Mouse (Mus musculus): ENCODE measurements at regions not wholly inside any gene's neighbourhood (a gene's known extent, or its start where the extent isn't known, plus 50 kb on each side); places are given as distances from the start of the nearest gene placed in this dataset.

GRCm38 (mm10) chr12:9839198-9839845 is 269.4 kb downstream of the Osr1 start:
- intact Hi-C loops (cut with DNase I; ENCODE audit: low total_unique reads): no loop called here

GRCm38 (mm10) chr12:9839949-9840348 is 270.0 kb downstream of the Osr1 start:
- intact Hi-C loops (cut with DNase I; ENCODE audit: low total_unique reads): no loop called here
- DNase-seq: no peak

More at GRCm38 (mm10) chr12:9839198-9839845, 269.4 kb downstream of the Osr1 start:
- DNase-seq: no peak

DNA sequence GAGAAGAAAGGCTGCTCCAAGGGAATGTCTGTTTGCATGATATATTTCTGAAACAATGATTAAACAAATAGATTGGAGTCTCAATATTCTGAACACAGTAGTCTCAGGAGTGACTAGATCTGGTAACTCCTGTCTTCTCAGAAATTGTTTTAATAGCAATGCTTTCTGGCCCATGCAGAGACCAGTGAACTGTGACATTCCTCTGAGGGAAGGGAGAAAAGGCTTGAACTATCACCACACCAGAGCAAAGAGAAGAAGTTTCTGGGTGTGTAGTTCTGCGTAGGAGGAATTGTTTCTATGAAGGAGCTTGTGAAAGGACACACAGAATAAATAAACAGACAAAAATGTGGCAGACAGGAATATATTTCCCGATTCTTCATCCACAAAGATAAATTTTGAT is 277.1 kb downstream of the Osr1 start:
- no peak for DNase-seq
- intact Hi-C loops (cut with DNase I; ENCODE audit: low total_unique reads): no loop called here

- intact Hi-C loops (cut with DNase I; ENCODE audit: low total_unique reads): no loop called here
- no peak for DNase-seq
Measured at GRCm38 (mm10) chr12:9847465-9848205, 277.7 kb downstream of the Osr1 start.

DNA sequence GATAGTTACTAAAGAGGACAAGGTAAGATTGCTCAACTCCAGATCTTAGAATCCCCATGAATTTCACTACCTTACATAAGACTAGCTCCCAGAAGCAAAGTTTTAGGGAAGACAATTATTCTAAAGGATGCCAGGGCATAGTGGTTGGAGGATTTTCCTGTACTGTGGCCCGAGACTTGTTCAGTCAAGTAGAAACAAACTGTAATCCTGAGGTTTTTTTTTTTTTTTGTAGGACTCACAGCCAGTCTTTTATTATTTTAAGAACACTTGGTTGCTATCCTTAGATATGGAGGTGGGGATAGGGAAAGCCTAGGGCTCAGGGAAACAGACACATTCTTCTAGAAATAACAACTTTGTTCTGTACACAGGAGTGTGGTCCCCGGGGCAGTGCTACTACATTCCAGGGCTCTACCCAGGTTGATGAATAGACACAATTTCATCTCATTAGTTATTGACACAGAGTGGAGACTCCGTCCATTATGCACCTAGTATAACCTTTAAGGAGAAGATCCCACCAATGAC is 285.6 kb downstream of the Osr1 start:
- intact Hi-C loops (cut with DNase I; ENCODE audit: low total_unique reads): no loop called here
- DNase-seq: no peak

DNA sequence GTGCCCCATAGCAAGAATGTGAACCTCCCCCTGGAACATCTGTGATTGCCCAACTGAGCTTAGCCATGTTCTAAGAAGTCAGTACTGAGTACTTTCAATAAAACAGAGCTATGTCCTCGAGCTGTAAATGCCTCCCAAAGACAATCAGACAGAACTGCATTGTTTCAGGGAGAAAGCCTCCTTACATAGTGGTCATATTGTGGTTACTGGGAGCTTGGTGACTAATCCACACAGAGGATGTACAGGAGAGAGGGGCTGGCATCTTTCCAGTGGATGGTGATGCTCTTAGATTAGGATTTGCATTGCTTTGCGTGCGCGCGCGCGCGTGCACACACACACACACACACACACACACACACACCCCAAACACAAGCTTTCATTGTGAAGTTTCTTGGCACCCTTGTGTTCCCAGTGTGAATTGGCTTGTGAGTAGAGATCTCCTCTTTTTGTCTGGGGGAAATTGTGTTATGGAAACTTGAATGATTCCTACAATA is 286.3 kb downstream of the Osr1 start:
- DNase-seq: no peak

DNA sequence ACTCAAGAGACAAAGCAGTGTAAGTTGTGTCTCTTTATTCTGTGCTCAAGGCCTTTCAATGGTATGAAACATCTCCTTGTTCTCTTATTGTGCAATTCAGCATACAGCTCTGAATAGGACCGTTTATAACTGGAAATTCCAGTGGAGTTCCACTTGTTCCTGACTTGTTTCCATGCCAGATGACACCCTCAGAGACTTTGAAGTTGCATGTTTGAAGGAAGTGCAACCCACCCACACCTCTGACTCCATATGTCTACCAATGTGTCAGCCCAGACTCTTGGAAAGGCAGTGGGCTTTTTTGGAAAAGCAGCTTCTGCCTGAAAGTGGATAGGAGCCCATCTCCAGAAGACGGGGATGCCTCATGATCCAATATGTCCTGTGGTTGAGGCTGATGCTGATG is 288.1 kb downstream of the Osr1 start:
- intact Hi-C loops (cut with DNase I; ENCODE audit: low total_unique reads): no loop called here
- no peak for DNase-seq

More for the DNA sequence above, 286.3 kb downstream of the Osr1 start:
- intact Hi-C loops (cut with DNase I; ENCODE audit: low total_unique reads): no loop called here

- intact Hi-C loops (cut with DNase I; ENCODE audit: low total_unique reads): no loop called here
Measured at GRCm38 (mm10) chr12:9862301-9862700, 292.4 kb downstream of the Osr1 start.

DNA sequence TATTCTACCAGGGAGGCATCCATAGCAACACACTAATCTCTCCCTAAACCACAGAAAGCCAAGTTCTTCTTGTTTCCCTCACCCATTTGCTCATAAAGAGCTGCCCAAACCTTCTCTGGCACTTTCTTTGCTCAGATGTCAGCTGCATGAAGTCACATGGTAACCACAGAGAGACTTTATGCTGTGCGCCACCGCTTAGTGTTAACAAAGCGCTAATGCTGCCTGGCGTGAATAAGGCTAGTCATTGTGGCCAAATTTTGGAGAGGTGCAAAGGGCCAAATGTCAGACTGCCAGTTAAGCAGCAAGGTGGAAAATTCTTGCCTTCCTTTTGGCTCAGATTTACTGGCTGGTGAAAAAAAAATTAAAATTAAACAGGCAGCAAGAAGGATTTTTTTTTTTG is 302.3 kb downstream of the Osr1 start:
- DNase-seq: no peak
- intact Hi-C loops (cut with DNase I; ENCODE audit: low total_unique reads): no loop called here

More at GRCm38 (mm10) chr12:9862301-9862700, 292.4 kb downstream of the Osr1 start:
- DNase-seq: no peak

GRCm38 (mm10) chr12:9873214-9873613 is 303.3 kb downstream of the Osr1 start:
- no peak for DNase-seq
- intact Hi-C loops (cut with DNase I; ENCODE audit: low total_unique reads): no loop called here

GRCm38 (mm10) chr12:9874823-9875222 is 304.9 kb downstream of the Osr1 start:
- intact Hi-C loops (cut with DNase I; ENCODE audit: low total_unique reads): no loop called here
- DNase-seq: no peak

DNA sequence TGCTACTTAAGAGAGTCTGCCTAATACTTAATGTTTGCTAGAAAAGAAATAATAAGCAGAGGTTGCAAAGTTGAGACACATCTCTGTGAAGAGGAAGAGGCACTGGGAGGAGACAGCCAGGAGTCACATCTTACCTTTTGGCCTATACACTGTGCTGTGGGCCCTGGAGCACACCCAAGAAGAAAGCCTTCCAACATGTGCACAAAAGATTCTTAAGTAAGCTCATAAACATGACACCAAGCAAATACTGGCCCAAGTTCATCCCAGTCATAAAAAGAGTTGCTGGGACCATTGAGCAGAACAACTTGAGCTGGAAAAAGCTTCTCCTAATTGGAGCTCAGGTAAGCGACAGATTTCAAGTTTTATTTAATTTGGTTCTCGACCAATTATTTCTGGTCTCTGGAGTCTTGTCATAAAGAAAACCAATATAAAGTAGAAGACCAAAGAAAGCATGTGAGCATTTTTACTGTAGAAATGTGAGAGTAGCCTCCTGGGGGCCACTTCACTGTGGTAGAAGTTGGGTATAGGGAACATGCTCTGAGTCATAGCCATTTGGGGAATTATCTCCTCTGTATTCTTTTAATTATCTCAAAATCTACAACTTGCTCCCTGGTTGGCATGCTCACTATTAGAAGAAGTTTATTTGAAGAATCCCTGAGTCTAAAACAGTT is 312.2 kb downstream of the Osr1 start:
- DNase-seq: no peak
- intact Hi-C loops (cut with DNase I; ENCODE audit: low total_unique reads): no loop called here

DNA sequence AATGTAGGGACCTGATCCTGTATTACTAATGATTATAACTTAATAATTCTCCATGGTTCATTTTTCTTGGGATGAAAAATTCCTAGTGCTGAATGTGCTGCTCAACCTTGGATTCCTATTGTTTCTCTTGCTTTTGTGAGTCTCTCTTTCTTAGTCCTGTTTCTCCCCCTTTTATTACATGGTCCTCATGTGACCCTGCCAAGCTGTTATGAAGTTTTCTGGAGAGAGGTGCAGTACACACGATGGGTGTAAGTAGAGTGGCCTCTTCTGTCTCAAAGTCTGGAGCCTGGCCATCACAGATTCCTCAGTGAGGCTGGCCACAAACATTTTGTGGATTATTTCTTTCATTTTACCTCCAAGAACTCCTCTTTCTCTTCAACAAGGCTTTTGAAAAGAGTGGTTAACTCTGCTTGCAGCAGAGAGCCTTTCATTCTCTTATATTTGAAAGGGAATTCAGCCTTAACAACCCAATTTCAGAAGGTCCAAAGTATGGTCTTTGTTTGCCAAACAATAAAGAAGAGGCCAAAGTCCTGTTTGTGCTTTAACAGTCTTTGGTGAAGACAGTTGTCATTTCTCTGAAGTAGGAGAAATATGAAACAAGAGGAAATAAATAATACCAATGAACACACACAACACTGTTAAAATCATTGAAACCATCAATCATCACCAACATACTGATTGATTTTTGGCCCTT is 313.3 kb downstream of the Osr1 start:
- intact Hi-C loops (cut with DNase I; ENCODE audit: low total_unique reads): no loop called here
- no peak for DNase-seq

DNA sequence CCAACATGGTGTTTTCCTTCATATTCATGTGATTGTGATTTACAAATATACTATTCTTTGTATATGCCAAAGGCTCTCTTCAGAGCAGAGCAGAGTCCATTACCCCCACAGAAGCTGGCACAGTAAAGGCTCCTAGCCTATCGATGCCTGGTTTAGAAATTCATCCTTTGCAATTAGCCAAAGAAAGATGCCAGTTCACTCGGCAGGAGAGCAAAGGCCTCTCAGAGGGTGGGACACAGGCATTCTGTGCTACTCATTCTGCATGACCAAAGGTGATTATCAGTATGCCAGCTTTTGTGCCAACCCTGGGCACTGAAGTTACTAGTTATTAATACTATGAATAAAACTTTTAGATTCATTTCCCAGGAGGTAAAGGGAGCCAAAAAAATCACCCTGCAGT is 324.6 kb downstream of the Osr1 start:
- intact Hi-C loops (cut with DNase I; ENCODE audit: low total_unique reads): no loop called here

GRCm38 (mm10) chr12:9897980-9898379 is 328.1 kb downstream of the Osr1 start:
- intact Hi-C loops (cut with DNase I; ENCODE audit: low total_unique reads): no loop called here
- no peak for DNase-seq

More for the DNA sequence above, 324.6 kb downstream of the Osr1 start:
- DNase-seq: no peak

DNA sequence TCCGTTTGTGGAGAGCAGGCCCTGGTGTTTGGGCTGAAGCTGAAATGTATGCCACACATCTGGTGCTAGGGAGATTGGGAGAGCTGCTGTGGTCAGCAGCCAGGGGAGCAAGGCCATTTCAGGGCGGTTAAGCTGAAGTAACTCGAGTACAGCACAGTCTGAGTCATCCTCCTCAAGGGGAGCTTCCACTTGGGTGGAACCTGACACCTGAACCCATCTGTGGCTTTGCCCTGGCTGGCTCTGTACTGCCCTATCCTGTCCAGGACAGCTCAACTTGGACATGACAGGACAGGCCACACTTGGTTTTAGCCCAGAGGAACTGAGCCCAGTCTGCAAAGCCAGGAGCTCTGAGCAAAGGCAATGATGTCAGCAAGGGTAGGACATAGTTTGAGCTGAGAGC is 328.5 kb downstream of the Osr1 start:
- intact Hi-C loops (cut with DNase I; ENCODE audit: low total_unique reads): no loop called here
- DNase-seq: peak; percentile 75

DNA sequence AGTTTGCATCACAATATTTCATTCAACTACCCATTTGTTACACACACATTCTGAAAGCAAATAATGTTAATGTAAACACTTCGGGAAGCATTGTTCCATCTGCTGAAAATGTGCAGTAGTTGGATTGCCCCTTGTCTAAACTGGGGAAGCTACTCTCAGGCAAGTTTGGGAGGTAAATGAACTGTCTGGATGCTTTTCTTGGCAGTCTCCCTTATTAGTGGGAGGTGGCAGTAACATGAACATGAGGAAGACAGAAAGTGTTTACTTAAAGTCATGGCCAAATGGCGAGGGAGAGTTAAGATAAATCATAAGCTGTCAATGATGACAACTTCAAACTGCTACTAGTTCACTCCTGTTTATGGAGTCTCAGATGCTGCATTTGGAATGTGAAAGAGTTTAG is 332.0 kb downstream of the Osr1 start:
- DNase-seq: no peak
- intact Hi-C loops (cut with DNase I; ENCODE audit: low total_unique reads): no loop called here

GRCm38 (mm10) chr12:9903702-9904231 is 333.9 kb downstream of the Osr1 start:
- intact Hi-C loops (cut with DNase I; ENCODE audit: low total_unique reads): no loop called here
- no peak for DNase-seq

DNA sequence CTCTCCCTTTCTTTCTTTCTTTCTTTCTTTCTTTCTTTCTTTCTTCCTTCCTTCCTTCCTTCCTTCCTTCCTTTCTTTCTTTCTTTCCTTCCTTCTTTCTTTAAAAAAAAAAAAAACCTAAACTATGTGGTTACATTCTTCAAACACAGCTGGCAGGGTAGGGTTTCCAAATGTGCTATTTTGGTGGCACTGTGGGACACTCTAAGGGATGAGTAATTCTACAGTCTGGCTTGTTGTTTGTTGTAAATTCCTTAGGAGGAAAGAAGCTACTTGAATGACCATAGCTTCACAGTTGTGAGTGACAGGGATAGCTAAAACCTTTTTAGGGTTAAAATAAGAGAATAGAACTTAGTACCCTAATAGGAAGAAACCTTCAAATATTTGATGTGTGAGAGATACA is 342.4 kb downstream of the Osr1 start:
- no peak for DNase-seq
- intact Hi-C loops (cut with DNase I; ENCODE audit: low total_unique reads): no loop called here

Measured in gastrocnemius, postnatal 14 days (tissue).